Mouse (Mus musculus) kidney, embryonic 14.5 days (tissue): ENCODE measurements around the gene Gm49388. TPM values are rescaled to one million over a fixed set of nuclear protein-coding genes. Genes with fewer than 3 reads are reported as not detected.

ENCODE experiments used
- ATAC-seq: fragments of 200-750 bp; cut with Nextera tagmentation; 2 replicates; pipeline ENCODE4 v1.8.0; 2017; ENCODE audit warnings: moderate number of reproducible peaks, mild to moderate bottlenecking, moderate TSS enrichment, moderate library complexity; ENCODE audit not compliant: low FRiP score, low TSS enrichment
- H3K27ac ChIP-seq: fragments of 300-500 bp; sonication (generic); 2 replicates; pipeline ENCODE4 v1.5.1; 2014; ENCODE audit warnings: low read depth, mild to moderate bottlenecking, low read length, moderate library complexity, mixed read lengths
- H3K27me3 ChIP-seq: fragments of 300-500 bp; sonication (generic); 2 replicates; pipeline ENCODE4 v1.6.1; 2014; ENCODE audit warnings: mild to moderate bottlenecking, low read length; ENCODE audit not compliant: control insufficient read depth, insufficient read depth
- H3K36me3 ChIP-seq: fragments of 300-500 bp; sonication (generic); 2 replicates; pipeline ENCODE4 v1.6.1; 2014; ENCODE audit warnings: low read length, mixed read lengths; ENCODE audit not compliant: control insufficient read depth, insufficient read depth
- H3K4me1 ChIP-seq: fragments of 300-500 bp; sonication (generic); 2 replicates; pipeline ENCODE4 v1.6.1; 2014; ENCODE audit warnings: low read length, mixed read lengths; ENCODE audit not compliant: control insufficient read depth, insufficient read depth
- H3K4me2 ChIP-seq: fragments of 300-500 bp; sonication (generic); replicated peaks from 2 replicates; pipeline ENCODE4 v1.6.1; 2014; ENCODE audit warnings: low read depth, mild to moderate bottlenecking, low read length
- H3K4me3 ChIP-seq: fragments of 300-500 bp; sonication (generic); 2 replicates; pipeline ENCODE4 v1.5.1; 2014; ENCODE audit warnings: mild to moderate bottlenecking, low read length
- H3K9ac ChIP-seq: fragments of 300-500 bp; sonication (generic); 2 replicates; pipeline ENCODE4 v1.6.1; 2014; ENCODE audit warnings: low read depth, mild to moderate bottlenecking, low read length, moderate library complexity
- H3K9me3 ChIP-seq: fragments of 300-500 bp; sonication (generic); 2 replicates; pipeline ENCODE4 v1.6.1; 2016; ENCODE audit warnings: low read length; ENCODE audit not compliant: control insufficient read depth
- WGBS: fragments of 180-500 bp; shearing (Covaris S2); extraction: QIAGEN DNeasy Blood & Tissue Kit; methylation state at CpG from one replicate; pipeline ENCODE4 v1.1.7; 2014; 5-methylcytosine and 5-hydroxymethylcytosine counted together
- polyA plus RNA-seq: library from polyadenylated mRNA; unstranded; fragments of >200 nt; fragmentation: Nextera tagmentation; extraction: Ambion mirVana; gene quantifications from 2 replicates; pipeline ENCODE4 v1.2.1, GENCODE M21; 2014

Gm49388 gene
- polyA plus RNA-seq, 1 experiment from 2014 or later, result not detected

- Histone ChIP-seq H3K27ac (no peak overlapping the region), H3K4me1 (no peaks in the 10 kb centered on the region), H3K4me3 (no peak overlapping the region), H3K9me3 (no peaks in the 10 kb centered on the region), H3K27me3 (no peaks in the 10 kb centered on the region), H3K4me2 (no peak overlapping the region), H3K36me3 (no peaks in the 10 kb centered on the region; the same call in 1 of the 2 replicates), H3K9ac (no peak overlapping the region)
- WGBS, result 97% methylated on average over 1 of the region's 1 CpGs
- ATAC-seq, result no peak
Observed at GRCm38 (mm10) chr7:127809846-127810245, 24.4 kb downstream of the Gm49388 start.

- peaks cover 2% of the 10 kb centered on the region; the same call in 1 of the 2 replicates for H3K4me1 ChIP-seq
- no peaks in the 10 kb centered on the region for H3K9me3 ChIP-seq
- 88% methylated on average over 10 of the region's 10 CpGs for WGBS
- no peak overlapping the region for H3K27ac ChIP-seq
- H3K36me3 ChIP-seq, result no peaks in the 10 kb centered on the region; the same call in 1 of the 2 replicates
- no peak overlapping the region for H3K4me2 ChIP-seq
- H3K4me3 ChIP-seq, result no peak overlapping the region
- no peaks in the 10 kb centered on the region for H3K27me3 ChIP-seq
- no peak overlapping the region for H3K9ac ChIP-seq
- no peak for ATAC-seq
Observed at GRCm38 (mm10) chr7:127810650-127811049, 25.2 kb downstream of the Gm49388 start.

GRCm38 (mm10) chr7:127811240-127811639 is 25.8 kb downstream of the Gm49388 start:
- no peak for ATAC-seq
- 77% methylated on average over 4 of the region's 4 CpGs for WGBS

GRCm38 (mm10) chr7:127812292-127812691 is 26.9 kb downstream of the Gm49388 start:
- no peak overlapping the region for H3K4me2 ChIP-seq
- H3K9ac ChIP-seq, result no peak overlapping the region
- H3K4me3 ChIP-seq, result no peak overlapping the region
- peaks cover 5% of the 10 kb centered on the region; the same call in 1 of the 2 replicates for H3K4me1 ChIP-seq
- no peaks in the 10 kb centered on the region for H3K27me3 ChIP-seq
- no peaks in the 10 kb centered on the region for H3K9me3 ChIP-seq
- WGBS, result 91% methylated on average over 3 of the region's 3 CpGs
- H3K36me3 ChIP-seq, result no peaks in the 10 kb centered on the region; the same call in 1 of the 2 replicates
- ATAC-seq, result no peak
- no peak overlapping the region for H3K27ac ChIP-seq

More at GRCm38 (mm10) chr7:127811240-127811639, 25.8 kb downstream of the Gm49388 start:
- Histone ChIP-seq H3K4me3 (no peak overlapping the region), H3K9me3 (no peaks in the 10 kb centered on the region), H3K27ac (no peak overlapping the region), H3K4me1 (peaks cover 5% of the 10 kb centered on the region; the same call in 1 of the 2 replicates), H3K36me3 (no peaks in the 10 kb centered on the region; the same call in 1 of the 2 replicates), H3K4me2 (no peak overlapping the region), H3K27me3 (no peaks in the 10 kb centered on the region), H3K9ac (no peak overlapping the region)

GRCm38 (mm10) chr7:127813821-127814220 is 28.4 kb downstream of the Gm49388 start:
- no peak overlapping the region for H3K4me2 ChIP-seq
- no peaks in the 10 kb centered on the region for H3K27me3 ChIP-seq
- WGBS, result 59% methylated on average over 4 of the region's 4 CpGs
- H3K9me3 ChIP-seq, result no peaks in the 10 kb centered on the region
- no peak overlapping the region for H3K9ac ChIP-seq
- peaks cover 5% of the 10 kb centered on the region; the same call in 1 of the 2 replicates for H3K4me1 ChIP-seq
- no peak overlapping the region; the same call in 1 of the 2 replicates for H3K27ac ChIP-seq
- no peaks in the 10 kb centered on the region; the same call in 1 of the 2 replicates for H3K36me3 ChIP-seq
- no peak overlapping the region for H3K4me3 ChIP-seq
- no peak for ATAC-seq

- H3K9ac ChIP-seq, result peak overlapping the region; percentile 18; the same call in 1 of the 2 replicates
- H3K9me3 ChIP-seq, result no peaks in the 10 kb centered on the region
- H3K27ac ChIP-seq, result peak overlapping the region; percentile 17; the same call in 1 of the 2 replicates
- H3K4me2 ChIP-seq, result no peak overlapping the region
- no peaks in the 10 kb centered on the region for H3K27me3 ChIP-seq
- H3K36me3 ChIP-seq, result no peaks in the 10 kb centered on the region; the same call in 1 of the 2 replicates
- no peak for ATAC-seq
- no peak overlapping the region for H3K4me3 ChIP-seq
- 64% methylated on average over 19 of the region's 19 CpGs for WGBS
- peaks cover 5% of the 10 kb centered on the region; the same call in 1 of the 2 replicates for H3K4me1 ChIP-seq
Observed at GRCm38 (mm10) chr7:127814241-127814921, 29.0 kb downstream of the Gm49388 start.

GRCm38 (mm10) chr7:127815116-127815665 is 29.8 kb downstream of the Gm49388 start:
- 0 out of 2 replicates have a peak overlapping the region, but pooled peaks have one; percentile 17 for H3K27ac ChIP-seq
- 80% methylated on average over 15 of the region's 15 CpGs for WGBS
- ATAC-seq, result no peak
- no peaks in the 10 kb centered on the region; the same call in 1 of the 2 replicates for H3K36me3 ChIP-seq
- no peaks in the 10 kb centered on the region for H3K9me3 ChIP-seq
- H3K4me1 ChIP-seq, result peaks cover 5% of the 10 kb centered on the region; the same call in 1 of the 2 replicates
- H3K9ac ChIP-seq, result peak overlapping the region; percentile 18; the same call in 1 of the 2 replicates
- H3K4me2 ChIP-seq, result no peak overlapping the region
- H3K27me3 ChIP-seq, result no peaks in the 10 kb centered on the region
- no peak overlapping the region for H3K4me3 ChIP-seq

- peak; percentile 47 for ATAC-seq
- H3K27me3 ChIP-seq, result no peaks in the 10 kb centered on the region
- no peak overlapping the region for H3K4me3 ChIP-seq
- peak overlapping the region; percentile 31; the same call in 1 of the 2 replicates for H3K9ac ChIP-seq
- H3K4me1 ChIP-seq, result peaks cover 11% of the 10 kb centered on the region; the same call in 1 of the 2 replicates
- no peaks in the 10 kb centered on the region for H3K9me3 ChIP-seq
- 53% methylated on average over 15 of the region's 15 CpGs for WGBS
- H3K4me2 ChIP-seq, result no peak overlapping the region
- peak overlapping the region; percentile 51; the same call in 1 of the 2 replicates for H3K27ac ChIP-seq
- no peaks in the 10 kb centered on the region; the same call in 1 of the 2 replicates for H3K36me3 ChIP-seq
Observed at GRCm38 (mm10) chr7:127815954-127816821, 30.8 kb downstream of the Gm49388 start.
